Mouse (Mus musculus) frontal cortex, adult 2 months (tissue): ENCODE results near the gene 1700067P10Rik. TPM values are rescaled to one million over a fixed set of nuclear protein-coding genes. Genes with fewer than 3 reads are reported as not detected.

ENCODE experiments used
- polyA plus RNA-seq: library from polyadenylated mRNA; depleted of rRNA; stranded (reverse); fragments of >200 nt; gene quantifications from 2 replicates; pipeline ENCODE4 v1.2.3, GENCODE M21; 2012; rRNA removed

Gene 1700067P10Rik
- polyA plus RNA-seq, 1 experiment: 0.42 TPM

Other genes starting within 250 kb of the 1700067P10Rik start
- 41.7 and 50.1 TPM in 2 replicates for gene Foxp4, start 164.7 kb upstream of the 1700067P10Rik start, polyA plus RNA-seq
- not detected in 2 replicates for gene 1700122O11Rik, start 51.0 kb upstream of the 1700067P10Rik start, polyA plus RNA-seq
- gene 9830107B12Rik, start 56.9 kb downstream of the 1700067P10Rik start, polyA plus RNA-seq: not detected in 2 replicates
- not detected in 2 replicates for gene A530064D06Rik, start 78.0 kb downstream of the 1700067P10Rik start, polyA plus RNA-seq
- gene Trem1, start 143.4 kb downstream of the 1700067P10Rik start, polyA plus RNA-seq: not detected in 2 replicates
- gene Trem3, start 158.5 kb downstream of the 1700067P10Rik start, polyA plus RNA-seq: 0.11 and 0.18 TPM in 2 replicates
- gene Treml4, start 175.0 kb downstream of the 1700067P10Rik start, polyA plus RNA-seq: 0.04 and 0.21 TPM in 2 replicates
- gene Treml2, start 210.2 kb downstream of the 1700067P10Rik start, polyA plus RNA-seq: 0.29 and 0.32 TPM in 2 replicates
- gene B430306N03Rik, start 226.8 kb downstream of the 1700067P10Rik start, polyA plus RNA-seq: 0.12 and 0.13 TPM in 2 replicates